Mouse (Mus musculus): Measurements from ENCODE around the gene Rpe.
A peak's percentile ranks its signal among the peaks of the same experiment; 100 is the strongest.
"Not testable (repeated sequence)": the region's sequence is repeated elsewhere in the genome, so short reads cannot be mapped to it uniquely, and the experiment has no call there.

The Rpe gene

GRCm38 (mm10) chr1:66700693-66701575 is at the start of gene Rpe:
Rpe (plus strand) TSS chr1:66700831.
- peak; percentile 87 for DNase-seq (ENCODE audit: low read depth, low spot score)

- DNase-seq (ENCODE audit: low read depth, low spot score), result no peak
These were observed 45.4 kb upstream of the Rpe start for GRCm38 (mm10) chr1:66655119-66655746.

- DNase-seq (ENCODE audit: low read depth, low spot score), result no peak
These were observed 44.9 kb upstream of the Rpe start for GRCm38 (mm10) chr1:66655747-66656119.

GRCm38 (mm10) chr1:66671475-66671874 is 29.2 kb upstream of the Rpe start:
- DNase-seq (ENCODE audit: low read depth, low spot score), result no peak

- no peak for DNase-seq (ENCODE audit: low read depth, low spot score)
These were observed 27.8 kb upstream of the Rpe start for GRCm38 (mm10) chr1:66672812-66673211.

GRCm38 (mm10) chr1:66677928-66678327 is 22.7 kb upstream of the Rpe start:
- DNase-seq (ENCODE audit: low read depth, low spot score), result no peak

- no peak for DNase-seq (ENCODE audit: low read depth, low spot score)
These were observed 22.0 kb upstream of the Rpe start for GRCm38 (mm10) chr1:66678662-66679061.

GRCm38 (mm10) chr1:66682974-66683373 is 17.7 kb upstream of the Rpe start:
- no peak for DNase-seq (ENCODE audit: low read depth, low spot score)

GRCm38 (mm10) chr1:66691772-66692171 is 8.9 kb upstream of the Rpe start:
- no peak for DNase-seq (ENCODE audit: low read depth, low spot score)

- DNase-seq (ENCODE audit: low read depth, low spot score), result no peak
These were observed 8.3 kb upstream of the Rpe start for GRCm38 (mm10) chr1:66692308-66692707.

- DNase-seq (ENCODE audit: low read depth, low spot score), result no peak
These were observed 7.7 kb upstream of the Rpe start for GRCm38 (mm10) chr1:66692780-66693392.

- no peak for DNase-seq (ENCODE audit: low read depth, low spot score)
These were observed 6.4 kb upstream of the Rpe start for GRCm38 (mm10) chr1:66694266-66694665.

GRCm38 (mm10) chr1:66695296-66695695 is 5.3 kb upstream of the Rpe start:
- no peak for DNase-seq (ENCODE audit: low read depth, low spot score)

- not testable (repeated sequence) for DNase-seq (ENCODE audit: low read depth, low spot score)
These were observed 1.0 kb upstream of the Rpe start for GRCm38 (mm10) chr1:66699630-66700029.

- no peak for DNase-seq (ENCODE audit: low read depth, low spot score)
These were observed 410 bp upstream of the Rpe start for GRCm38 (mm10) chr1:66700149-66700692.

GRCm38 (mm10) chr1:66701576-66701940 is 927 bp downstream of the Rpe start:
- DNase-seq (ENCODE audit: low read depth, low spot score), result no peak

GRCm38 (mm10) chr1:66702623-66703345 is 2.2 kb downstream of the Rpe start:
- no peak for DNase-seq (ENCODE audit: low read depth, low spot score)

- DNase-seq (ENCODE audit: low read depth, low spot score), result no peak
These were observed 3.9 kb downstream of the Rpe start for GRCm38 (mm10) chr1:66704523-66704922.

GRCm38 (mm10) chr1:66712859-66713258 is 12.2 kb downstream of the Rpe start:
- DNase-seq (ENCODE audit: low read depth, low spot score), result no peak

- no peak for DNase-seq (ENCODE audit: low read depth, low spot score)
These were observed 29.9 kb downstream of the Rpe start for GRCm38 (mm10) chr1:66730581-66730980.

GRCm38 (mm10) chr1:66768764-66769163 is 68.1 kb downstream of the Rpe start:
- DNase-seq (ENCODE audit: low read depth, low spot score), result no peak
